Comparison of ENCODE assay signal across 10 mouse cellular contexts in genomic region chr8:48400572-48400972, GRCm38 (mm10).
DNase-seq lines count a peak whose midpoint lies in the region; ATAC-seq and TF ChIP-seq lines count a peak whose summit lies in the region.
"Had no signal": no experiment of that assay in that cellular context is flagged by ENCODE, and none has a peak within 500 bp of the region (broad histone marks: within the 10 kb centered on the region; RNA-seq: fewer than 3 reads in every experiment).

No protein-coding gene starts in this region.

- no peak for TF ChIP-seq CTCF in heart, postnatal 0 days (IDR thresholded peaks at IDR 0.05; ENCODE audit: low read depth)
- TF ChIP-seq CTCF in lung, postnatal 0 days (IDR thresholded peaks at IDR 0.05), result no peak

- peak overlapping the region; percentile 40; the same call in 1 of the 2 replicates for H3K9ac ChIP-seq in heart, postnatal 0 days (replicated peaks; ENCODE audit: low read depth, low read length)
- peak overlapping the region; percentile 42; the same call in 1 of the 2 replicates for H3K9ac ChIP-seq in hindbrain, embryonic 11.5 days (ENCODE audit: low read depth, low read length)
- H3K9ac ChIP-seq in neural tube, embryonic 13.5 days, result peak overlapping the region; percentile 34; the same call in 1 of the 2 replicates
- no peak overlapping the region for H3K9ac ChIP-seq in lung, postnatal 0 days (replicated peaks; ENCODE audit: low read depth)
- H3K9ac ChIP-seq: intestine, embryonic 15.5 days had no signal

- no peaks in the 10 kb centered on the region for H3K27me3 ChIP-seq in heart, postnatal 0 days (ENCODE audit: control insufficient read depth, insufficient read depth, low read length)
- H3K27me3 ChIP-seq in hindbrain, embryonic 11.5 days (ENCODE audit: control insufficient read depth, insufficient read depth, low read length), result no peaks in the 10 kb centered on the region
- no peaks in the 10 kb centered on the region for H3K27me3 ChIP-seq in neural tube, embryonic 13.5 days
- no peaks in the 10 kb centered on the region for H3K27me3 ChIP-seq in lung, postnatal 0 days (replicated peaks; ENCODE audit: insufficient read depth, low read length)
- H3K27me3 ChIP-seq: intestine, embryonic 15.5 days had no signal

- H3K27ac ChIP-seq in heart, postnatal 0 days (ENCODE audit: low read depth), result no peak overlapping the region
- peak overlapping the region; percentile 24; the same call in 1 of the 2 replicates for H3K27ac ChIP-seq in hindbrain, embryonic 11.5 days (ENCODE audit: low read depth, low read length)
- peak overlapping the region; percentile 70; the same call in 1 of the 2 replicates for H3K27ac ChIP-seq in neural tube, embryonic 13.5 days (replicated peaks)
- H3K27ac ChIP-seq in lung, postnatal 0 days (ENCODE audit: low read length), result no peak overlapping the region
- H3K27ac ChIP-seq: intestine, embryonic 15.5 days had no signal

- no peak for ATAC-seq in heart, postnatal 0 days (ENCODE audit: insufficient read depth, low read depth)
- peak; percentile 85 for ATAC-seq in hindbrain, embryonic 11.5 days (ENCODE audit: low FRiP score)
- peak; percentile 73 for ATAC-seq in neural tube, embryonic 13.5 days (ENCODE audit: low read depth)
- ATAC-seq in erythroblast, adult 5-6 weeks (replicated peaks; ENCODE audit: low FRiP score, poor library complexity, severe bottlenecking), result no peak
- ATAC-seq in lung, postnatal 0 days, result no peak
- ATAC-seq: intestine, embryonic 15.5 days had no signal

- no peaks in the 10 kb centered on the region for H3K36me3 ChIP-seq in heart, postnatal 0 days (replicated peaks; ENCODE audit: control insufficient read depth, insufficient read depth, low read length)
- no peaks in the 10 kb centered on the region for H3K36me3 ChIP-seq in hindbrain, embryonic 11.5 days (ENCODE audit: control insufficient read depth, insufficient read depth, low read length)
- no peaks in the 10 kb centered on the region for H3K36me3 ChIP-seq in neural tube, embryonic 13.5 days
- H3K36me3 ChIP-seq in lung, postnatal 0 days (ENCODE audit: insufficient read depth, low read length), result no peaks in the 10 kb centered on the region
- H3K36me3 ChIP-seq: G1E; intestine, embryonic 15.5 days had no signal

- H3K4me2 ChIP-seq in heart, postnatal 0 days (ENCODE audit: low read depth, low read length), result peak overlapping the region; percentile 54
- H3K4me2 ChIP-seq in hindbrain, embryonic 11.5 days (replicated peaks; ENCODE audit: low read depth, low read length), result peak overlapping the region; percentile 21
- peak overlapping the region; percentile 49 for H3K4me2 ChIP-seq in neural tube, embryonic 13.5 days
- no peak overlapping the region for H3K4me2 ChIP-seq in lung, postnatal 0 days (replicated peaks; ENCODE audit: low read depth, low read length)
- H3K4me2 ChIP-seq: intestine, embryonic 15.5 days had no signal

- no peak for DNase-seq in heart, postnatal 0 days (ENCODE audit: low spot score)
- DNase-seq in heart, postnatal 36 days, result no peak
- peak; percentile 34 for DNase-seq in embryo, embryonic 9.5 days (ENCODE audit: extremely low spot score)
- DNase-seq in hindbrain, embryonic 11.5 days (ENCODE audit: low spot score), result peak; percentile 67
- no peak for DNase-seq in lung, postnatal 0 days (ENCODE audit: low spot score)
- DNase-seq: thymus, adult 2 months had no signal

- H3K4me3 ChIP-seq in heart, postnatal 0 days (ENCODE audit: low read depth, low read length), result peak overlapping the region; percentile 31
- H3K4me3 ChIP-seq in hindbrain, embryonic 11.5 days (ENCODE audit: low read depth, low read length), result 0 out of 2 replicates have a peak overlapping the region, but pooled peaks have one; percentile 8
- peak overlapping the region; percentile 21 for H3K4me3 ChIP-seq in neural tube, embryonic 13.5 days
- H3K4me3 ChIP-seq in lung, postnatal 0 days (ENCODE audit: low read depth, low read length), result no peak overlapping the region
- H3K4me3 ChIP-seq: intestine, embryonic 15.5 days had no signal

- 37% methylated on average over 12 of the region's 12 CpGs for WGBS in heart, postnatal 0 days
- WGBS in hindbrain, embryonic 11.5 days, result 35% methylated on average over 12 of the region's 12 CpGs
- 14% methylated on average over 12 of the region's 12 CpGs for WGBS in neural tube, embryonic 13.5 days
- WGBS in lung, postnatal 0 days, result 71% methylated on average over 12 of the region's 12 CpGs

- intact Hi-C loops in heart, postnatal 36 days (cut with DNase I), result no loop called here

- no peak for TF ChIP-seq EP300 in heart, postnatal 0 days (IDR thresholded peaks at IDR 0.05; ENCODE audit: low read depth)
- TF ChIP-seq EP300 in lung, postnatal 0 days (IDR thresholded peaks at IDR 0.05), result no peak

- no peaks in the 10 kb centered on the region for H3K4me1 ChIP-seq in heart, postnatal 0 days (ENCODE audit: control insufficient read depth, insufficient read depth)
- H3K4me1 ChIP-seq in hindbrain, embryonic 11.5 days (replicated peaks; ENCODE audit: control insufficient read depth, insufficient read depth, low read length), result peaks cover 4% of the 10 kb centered on the region; the same call in 1 of the 2 replicates
- H3K4me1 ChIP-seq in neural tube, embryonic 13.5 days (replicated peaks), result peaks cover 8% of the 10 kb centered on the region
- H3K4me1 ChIP-seq in lung, postnatal 0 days (ENCODE audit: insufficient read depth, low read depth, low read length), result no peaks in the 10 kb centered on the region
- H3K4me1 ChIP-seq: intestine, embryonic 15.5 days had no signal

- H3K9me3 ChIP-seq in heart, postnatal 0 days (replicated peaks; ENCODE audit: control insufficient read depth, low read length), result no peaks in the 10 kb centered on the region
- H3K9me3 ChIP-seq in hindbrain, embryonic 11.5 days (ENCODE audit: control insufficient read depth, low read length), result no peaks in the 10 kb centered on the region
- H3K9me3 ChIP-seq in neural tube, embryonic 13.5 days, result no peaks in the 10 kb centered on the region
- no peaks in the 10 kb centered on the region for H3K9me3 ChIP-seq in lung, postnatal 0 days (ENCODE audit: low read length)
- H3K9me3 ChIP-seq: intestine, embryonic 15.5 days had no signal

Comparison
In these comparisons a context has a peak if more than half of its experiments do, and no peak if none do; other contexts are left out.
1. ATAC-seq: peak in hindbrain, embryonic 11.5 days (single experiment) and neural tube, embryonic 13.5 days (single experiment); none in heart, postnatal 0 days (single experiment), erythroblast, adult 5-6 weeks (single experiment) and lung, postnatal 0 days (single experiment).
2. DNase-seq: peak in embryo, embryonic 9.5 days (single experiment) and hindbrain, embryonic 11.5 days (single experiment); none in heart, postnatal 0 days (single experiment), heart, postnatal 36 days (0 of 2) and lung, postnatal 0 days (single experiment).
3. H3K27ac ChIP-seq: peak in hindbrain, embryonic 11.5 days (single experiment) and neural tube, embryonic 13.5 days (single experiment); none in heart, postnatal 0 days (single experiment) and lung, postnatal 0 days (single experiment).